ENCODE assay signal across 20 mouse cellular contexts in the genomic region with DNA sequence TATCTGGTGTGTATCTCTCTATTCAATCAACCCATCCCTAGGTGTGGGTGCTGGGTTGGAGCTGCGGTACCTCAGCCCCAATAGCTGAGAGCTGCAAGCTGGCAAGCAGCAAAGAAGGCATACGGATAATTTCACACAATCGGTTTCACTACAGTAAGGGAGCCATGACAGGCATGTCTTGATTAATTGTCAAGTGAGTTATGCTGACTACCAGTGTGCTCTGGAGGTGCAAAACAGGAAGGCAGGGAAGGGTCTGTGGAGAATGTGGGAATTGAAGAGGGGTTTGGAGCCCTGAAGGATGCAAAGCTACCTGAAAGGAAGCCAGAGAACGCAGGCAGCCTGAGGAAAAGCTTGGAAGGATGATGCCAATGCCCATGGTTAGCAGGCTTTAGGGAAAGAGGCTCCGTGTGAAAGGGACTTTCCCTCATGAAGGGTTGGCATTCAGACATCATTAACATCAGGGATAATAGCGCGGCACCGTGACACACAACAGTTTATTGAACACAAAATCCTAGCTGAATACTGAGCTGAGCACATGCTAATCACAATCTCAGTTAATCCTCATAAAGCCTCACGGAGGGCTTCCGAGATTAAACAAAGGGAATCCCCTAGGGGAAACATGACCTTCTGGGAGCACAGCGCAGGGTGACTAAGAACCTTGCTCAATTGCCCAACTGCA. TPM values are rescaled to one million over a fixed set of nuclear protein-coding genes. Genes with fewer than 3 reads are reported as not detected.
DNase-seq lines count a peak whose midpoint lies in the region; ATAC-seq lines count a peak whose summit lies in the region.
"Had no signal": no experiment of that assay in that cellular context is flagged by ENCODE, and none has a peak within 500 bp of the region (broad histone marks: within the 10 kb centered on the region; RNA-seq: fewer than 3 reads in every experiment).

No protein-coding gene starts in this region.

- no peak overlapping the region for H3K9ac ChIP-seq in neural tube, embryonic 15.5 days (replicated peaks)
- H3K9ac ChIP-seq in midbrain, embryonic 14.5 days (replicated peaks; ENCODE audit: low read length), result no peak overlapping the region
- H3K9ac ChIP-seq: embryonic facial prominence, embryonic 12.5 days; lung, embryonic 14.5 days had no signal

- no peak overlapping the region for H3K4me2 ChIP-seq in neural tube, embryonic 15.5 days
- no peak overlapping the region for H3K4me2 ChIP-seq in midbrain, embryonic 14.5 days (ENCODE audit: low read length)
- H3K4me2 ChIP-seq: embryonic facial prominence, embryonic 12.5 days; lung, embryonic 14.5 days had no signal

- H3K9me3 ChIP-seq in neural tube, embryonic 15.5 days (replicated peaks), result no peaks in the 10 kb centered on the region
- H3K9me3 ChIP-seq in midbrain, embryonic 14.5 days (ENCODE audit: control insufficient read depth, low read length), result no peaks in the 10 kb centered on the region
- H3K9me3 ChIP-seq: embryonic facial prominence, embryonic 12.5 days had no signal

- H3K4me1 ChIP-seq in neural tube, embryonic 15.5 days, result 0 out of 2 replicates have a peak, but pooled peaks cover 2% of the 10 kb centered on the region
- H3K4me1 ChIP-seq in midbrain, embryonic 14.5 days (ENCODE audit: control insufficient read depth, insufficient read depth, low read length), result peaks cover 5% of the 10 kb centered on the region; the same call in 1 of the 2 replicates
- H3K4me1 ChIP-seq: embryonic facial prominence, embryonic 12.5 days had no signal

- ATAC-seq in neural tube, embryonic 15.5 days (ENCODE audit: low FRiP score), result no peak
- ATAC-seq in midbrain, embryonic 14.5 days (ENCODE audit: low FRiP score, low TSS enrichment), result 0 out of 2 replicates have a peak, but pooled peaks have one; percentile 20

- H3K27me3 ChIP-seq in neural tube, embryonic 15.5 days (replicated peaks), result no peaks in the 10 kb centered on the region
- peaks cover 10% of the 10 kb centered on the region; the same call in 1 of the 2 replicates for H3K27me3 ChIP-seq in midbrain, embryonic 14.5 days (ENCODE audit: control insufficient read depth, insufficient read depth, low read length)
- H3K27me3 ChIP-seq: embryonic facial prominence, embryonic 12.5 days had no signal

- DNase-seq in embryo, embryonic 10.5 days (ENCODE audit: low spot score), result peak; percentile 17
- no peak for DNase-seq in embryo, embryonic 9.5 days (ENCODE audit: extremely low spot score)
- no peak for DNase-seq in neural tube, embryonic 10.5 days (ENCODE audit: extremely low spot score, low spot score)
- DNase-seq in midbrain, embryonic 14.5 days, result peak; percentile 77
- DNase-seq in adrenal gland, adult 8-10 months, result no peak
- no peak for DNase-seq in left cerebral cortex, adult 18-20 months (ENCODE audit: low spot score in 2 of 2)
- no peak for DNase-seq in heart, postnatal 10 days
- DNase-seq: adrenal gland, postnatal 25 days; cerebellum, postnatal 25 days; gastrocnemius, adult 2 months; heart, postnatal 14 days; liver; lung, embryonic 14.5 days; right cerebral cortex, postnatal 4 days had no signal

- no peaks in the 10 kb centered on the region for H3K36me3 ChIP-seq in neural tube, embryonic 15.5 days
- no peaks in the 10 kb centered on the region for H3K36me3 ChIP-seq in midbrain, embryonic 14.5 days (ENCODE audit: control insufficient read depth, insufficient read depth, low read length)
- H3K36me3 ChIP-seq: embryonic facial prominence, embryonic 12.5 days had no signal

- intact Hi-C loops in heart, postnatal 10 days (cut with DNase I), result no loop called here

- 56% methylated on average over 11 of the region's 11 CpGs for WGBS in neural tube, embryonic 15.5 days
- 20% methylated on average over 11 of the region's 11 CpGs for WGBS in midbrain, embryonic 14.5 days

- 0 out of 2 replicates have a peak overlapping the region, but pooled peaks have one; percentile 18 for H3K27ac ChIP-seq in neural tube, embryonic 15.5 days (replicated peaks)
- 0 out of 2 replicates have a peak overlapping the region, but pooled peaks have one; percentile 49 for H3K27ac ChIP-seq in midbrain, embryonic 14.5 days (replicated peaks; ENCODE audit: low read depth, low read length)
- H3K27ac ChIP-seq: embryonic facial prominence, embryonic 12.5 days; gastrocnemius, adult 2 months; layer of hippocampus, adult 2 months had no signal

- no peak overlapping the region for H3K4me3 ChIP-seq in neural tube, embryonic 15.5 days (replicated peaks)
- no peak overlapping the region for H3K4me3 ChIP-seq in midbrain, embryonic 14.5 days (replicated peaks; ENCODE audit: low read depth, low read length)
- H3K4me3 ChIP-seq: embryonic facial prominence, embryonic 12.5 days; gastrocnemius, adult 2 months; layer of hippocampus, adult 2 months had no signal

RNA-seq across cellular contexts. Expression of gene Trpc7, which starts 38.2 kb away (rescaled TPM):
- polyA plus RNA-seq in neural tube, embryonic 15.5 days (2015; fragmentation: Nextera tagmentation; extraction: Ambion mirVana), result 3.3 and 3.7 TPM in 2 replicates
- polyA plus RNA-seq in midbrain, embryonic 14.5 days (2014; fragmentation: Nextera tagmentation; extraction: Ambion mirVana), result 4.3 and 4.4 TPM in 2 replicates
- total RNA-seq in adrenal gland, adult 8-10 months (2022), result under 1 TPM; 0.29 to 0.45 (median 0.37) TPM
- 1 to 10 TPM; 1.9 to 2.3 TPM for total RNA-seq in left cerebral cortex, adult 18-20 months (2021)
- total RNA-seq in heart, postnatal 10 days (2021), result under 1 TPM; 0.10 to 0.12 TPM
- total RNA-seq: gastrocnemius, adult 2 months; heart, adult 8-10 months; heart, postnatal 14 days; megakaryocyte progenitor cell, adult 5-6 weeks had no signal
- polyA plus RNA-seq: intestine, embryonic 14.5 days; lung, embryonic 14.5 days had no signal

Comparison
In these comparisons a context has a peak if more than half of its experiments do, and no peak if none do; other contexts are left out.
1. DNase-seq: peak in embryo, embryonic 10.5 days (single experiment) and midbrain, embryonic 14.5 days (single experiment); none in embryo, embryonic 9.5 days (single experiment), neural tube, embryonic 10.5 days (single experiment), adrenal gland, adult 8-10 months (single experiment), left cerebral cortex, adult 18-20 months (0 of 2) and heart, postnatal 10 days (0 of 2).